Mouse (Mus musculus) right cerebral cortex, postnatal 4 days (tissue): Measurements from ENCODE around the gene Vrtn.
A peak's percentile ranks its signal among the peaks of the same experiment; 100 is the strongest.

Source experiments
- DNase-seq: peaks from one replicate; pipeline ENCODE4 v3.0.0-alpha.2; 2022

Gene Vrtn

DNA sequence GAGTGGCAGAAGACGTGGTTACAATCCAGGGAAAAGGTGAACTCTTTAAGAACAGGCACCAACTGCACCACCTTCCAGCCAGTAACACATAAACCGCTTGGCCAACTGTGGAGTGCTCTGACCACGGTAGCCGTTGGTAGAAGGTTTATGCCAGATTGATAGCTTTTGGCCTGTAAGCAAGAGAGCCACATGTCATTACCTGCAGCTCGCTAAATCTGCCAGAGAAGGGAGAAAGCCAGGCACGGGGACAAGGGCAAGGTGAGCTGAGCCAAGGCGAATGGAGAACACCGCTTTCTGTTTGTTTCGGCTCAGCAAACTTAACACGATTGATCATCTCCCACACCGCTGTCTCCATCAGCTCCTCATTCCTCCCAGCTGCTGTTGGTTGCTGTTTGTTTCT is 48.2 kb downstream of the Vrtn start:
- no peak for DNase-seq

DNA sequence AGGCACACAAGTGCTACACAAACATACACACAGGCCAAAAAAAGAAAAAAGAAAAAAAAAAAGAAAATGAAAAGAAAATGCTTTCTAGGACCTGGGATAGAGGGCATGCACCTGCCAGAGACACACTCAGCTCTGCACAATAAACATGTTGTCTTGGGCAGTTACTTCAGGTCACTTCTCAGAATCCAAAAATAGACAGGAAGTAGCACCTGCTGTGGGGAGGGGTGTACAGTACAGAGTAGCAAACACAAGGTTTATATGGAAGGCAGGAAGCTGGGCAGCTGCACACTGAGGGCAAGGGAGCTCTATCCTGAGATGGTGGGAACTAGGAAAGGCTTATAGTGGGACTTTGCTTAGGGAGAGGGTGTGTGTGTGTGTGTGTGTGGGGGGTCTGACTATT is 50.5 kb downstream of the Vrtn start:
- DNase-seq = no peak

DNA sequence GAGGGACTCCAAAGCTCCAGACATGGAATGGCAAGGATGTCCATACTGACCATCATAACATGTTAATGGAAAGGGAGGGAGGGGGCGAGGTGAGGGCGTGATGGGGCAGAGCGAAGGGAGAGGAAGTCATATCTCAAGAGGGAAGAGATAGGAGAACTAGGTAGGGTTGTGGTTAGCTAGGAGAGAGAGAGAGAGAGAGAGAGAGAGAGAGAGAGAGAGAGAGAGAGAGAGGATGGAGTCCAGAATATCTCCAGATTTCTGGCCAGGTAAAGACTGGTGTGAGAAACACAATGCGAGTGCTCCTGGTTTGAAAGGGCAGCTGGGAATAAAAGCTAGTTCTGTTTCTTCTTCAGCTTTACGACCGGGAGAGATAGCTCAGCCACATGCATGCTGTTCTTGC is 51.3 kb downstream of the Vrtn start:
- DNase-seq = no peak

DNA sequence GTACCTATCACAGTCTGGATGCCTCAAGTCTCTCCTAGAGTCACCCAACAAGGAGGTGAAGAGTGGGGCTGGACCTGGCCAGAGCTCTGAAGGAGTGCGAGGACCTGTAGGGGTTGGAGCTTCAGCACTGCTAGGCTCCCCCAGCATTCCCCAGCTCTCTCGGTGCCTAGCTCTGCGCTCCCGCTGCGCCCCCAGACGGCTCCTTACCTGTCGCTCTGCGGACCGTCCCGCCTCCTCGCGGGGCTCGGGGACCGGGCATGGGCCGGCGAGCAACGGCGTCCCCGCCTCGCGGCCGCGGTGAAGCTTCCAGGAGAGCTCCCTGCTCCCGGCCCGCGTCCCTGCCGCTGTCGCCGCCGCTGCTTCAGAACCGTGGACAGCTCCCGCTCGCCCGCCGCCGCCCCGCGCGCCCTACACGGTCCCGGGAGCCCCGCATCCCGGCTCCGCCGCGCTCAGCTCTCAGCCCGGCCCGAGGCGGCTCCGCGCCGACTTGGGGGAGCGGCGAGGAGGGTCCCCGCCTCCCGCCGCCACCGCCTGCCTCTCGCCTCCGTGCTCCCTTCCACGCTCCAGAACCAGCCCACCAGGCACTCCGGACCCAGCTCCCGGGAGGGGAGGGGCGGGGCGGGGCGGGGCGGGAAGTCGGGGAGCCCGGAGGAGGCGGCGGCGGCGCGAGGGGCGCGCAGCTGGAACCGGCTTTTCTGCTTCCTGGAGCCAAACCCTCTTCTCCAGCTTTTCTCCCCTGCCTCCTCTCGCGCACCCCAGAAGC is 57.7 kb downstream of the Vrtn start, which contains the start of gene Syndig1l:
TSS of gene Syndig1l (minus strand) at position 513 of the 763 bp plus-strand sequence.
- DNase-seq = peak; percentile 66
